Mouse (Mus musculus): ENCODE results near the gene Hsd17b12. TPM values are rescaled to one million over a fixed set of nuclear protein-coding genes. Genes with fewer than 3 reads are reported as not detected.
A peak's percentile ranks its signal among the peaks of the same experiment; 100 is the strongest.

The Hsd17b12 gene
- polyA plus RNA-seq, 1 experiment from 2014 or later: 102 TPM

- Histone ChIP-seq H3K4me2 (ENCODE audit: low read length) (no peak overlapping the region), H3K36me3 (ENCODE audit: insufficient read depth, low read length) (peaks cover 5% of the 10 kb centered on the region), H3K27me3 (ENCODE audit: insufficient read depth, low read length) (no peaks in the 10 kb centered on the region), H3K4me3 (replicated peaks; ENCODE audit: low read depth, low read length) (no peak overlapping the region), H3K9me3 (replicated peaks; ENCODE audit: low read length) (no peaks in the 10 kb centered on the region), H3K9ac (ENCODE audit: low read depth, low read length) (no peak overlapping the region), H3K4me1 (replicated peaks; ENCODE audit: insufficient read depth, low read length) (no peaks in the 10 kb centered on the region), H3K27ac (no peak overlapping the region)
- DNase-seq (ENCODE audit: low spot score) (no peak), ATAC-seq (replicated peaks; ENCODE audit: low FRiP score, low read depth) (no peak)
- TF ChIP-seq CTCF (IDR thresholded peaks at IDR 0.05; ENCODE audit: low read depth): no peak
These were observed 127.2 kb downstream of the Hsd17b12 start for GRCm38 (mm10) chr2:94030602-94031001.

DNA sequence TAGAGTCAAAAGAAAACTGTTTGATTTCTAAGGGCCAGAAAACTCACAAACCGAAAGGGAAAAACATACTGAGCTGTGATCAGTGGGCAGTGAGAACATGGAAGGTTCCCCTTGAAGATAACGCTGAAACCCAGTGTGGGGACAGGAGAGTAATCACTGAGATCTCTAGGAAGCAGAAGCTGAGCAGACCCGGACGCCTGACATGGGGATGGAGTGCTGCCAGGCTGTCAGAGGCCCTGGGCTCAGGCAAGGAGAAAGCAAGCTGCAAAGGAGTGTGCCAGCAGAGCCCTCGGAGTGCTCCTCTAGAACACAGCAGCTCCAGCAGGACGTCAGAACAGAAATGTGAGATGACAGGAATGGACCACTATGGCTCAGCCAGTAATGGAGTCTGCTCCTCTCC is 133.1 kb downstream of the Hsd17b12 start:
- Histone ChIP-seq H3K4me1 (replicated peaks; ENCODE audit: insufficient read depth, low read length) (no peaks in the 10 kb centered on the region), H3K27ac (no peak overlapping the region), H3K4me3 (replicated peaks; ENCODE audit: low read depth, low read length) (no peak overlapping the region), H3K9me3 (replicated peaks; ENCODE audit: low read length) (no peaks in the 10 kb centered on the region), H3K4me2 (ENCODE audit: low read length) (no peak overlapping the region), H3K36me3 (ENCODE audit: insufficient read depth, low read length) (no peaks in the 10 kb centered on the region), H3K9ac (ENCODE audit: low read depth, low read length) (no peak overlapping the region), H3K27me3 (ENCODE audit: insufficient read depth, low read length) (no peaks in the 10 kb centered on the region)
- DNase-seq (ENCODE audit: low spot score) (no peak), ATAC-seq (replicated peaks; ENCODE audit: low FRiP score, low read depth) (no peak)
- no peak for TF ChIP-seq CTCF (IDR thresholded peaks at IDR 0.05; ENCODE audit: low read depth)
- 57% methylated on average over 6 of the region's 6 CpGs for WGBS

GRCm38 (mm10) chr2:94010335-94011291 is 147.2 kb downstream of the Hsd17b12 start, which contains the start of gene Alkbh3:
Gene Alkbh3 (minus strand): TSS chr2:94010807.
- peak within 1 kb of the TSS; percentile 72 for H3K9ac ChIP-seq (ENCODE audit: low read depth, low read length)
- H3K4me1 ChIP-seq (replicated peaks; ENCODE audit: insufficient read depth, low read length): peaks cover 9% of the 10 kb centered on the region; the same call in 1 of the 2 replicates
- 5% methylated on average over 47 of the region's 47 CpGs for WGBS
- no peaks in the 10 kb centered on the region for H3K9me3 ChIP-seq (replicated peaks; ENCODE audit: low read length)
- peak within 1 kb of the TSS; percentile 78 for H3K4me2 ChIP-seq (ENCODE audit: low read length)
- no peak for TF ChIP-seq CTCF (IDR thresholded peaks at IDR 0.05; ENCODE audit: low read depth)
- H3K36me3 ChIP-seq (ENCODE audit: insufficient read depth, low read length): peaks cover 17% of the 10 kb centered on the region
- ATAC-seq (replicated peaks; ENCODE audit: low FRiP score, low read depth): peak; percentile 100
- H3K27me3 ChIP-seq (ENCODE audit: insufficient read depth, low read length): no peaks in the 10 kb centered on the region
- peak within 1 kb of the TSS; percentile 61 for H3K4me3 ChIP-seq (replicated peaks; ENCODE audit: low read depth, low read length)
- DNase-seq (ENCODE audit: low spot score): peak; percentile 97
- peak within 1 kb of the TSS; percentile 1; the same call in 1 of the 2 replicates for H3K27ac ChIP-seq

DNA sequence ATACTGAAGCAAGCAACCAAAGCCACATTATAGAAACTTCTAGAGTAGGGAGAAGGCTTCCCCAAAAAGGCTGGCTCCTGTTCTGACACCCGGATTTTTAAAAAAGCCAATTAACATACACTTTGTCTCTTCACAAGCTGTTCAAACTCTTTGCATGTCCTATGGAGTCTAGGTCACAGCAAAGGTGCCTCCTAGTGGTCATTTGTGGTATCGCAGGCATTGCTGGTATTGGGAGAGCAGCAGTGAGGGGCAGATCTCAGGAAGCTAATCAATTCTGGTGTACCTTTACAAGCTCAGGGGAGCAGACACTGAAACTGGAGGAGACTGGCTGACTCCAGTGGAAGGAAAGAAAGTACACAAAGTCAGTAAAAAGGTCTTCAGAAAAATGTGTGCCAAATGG is 155.4 kb downstream of the Hsd17b12 start:
- Histone ChIP-seq H3K4me1 (replicated peaks; ENCODE audit: insufficient read depth, low read length) (no peaks in the 10 kb centered on the region), H3K36me3 (ENCODE audit: insufficient read depth, low read length) (peaks cover 37% of the 10 kb centered on the region), H3K27me3 (ENCODE audit: insufficient read depth, low read length) (no peaks in the 10 kb centered on the region), H3K9me3 (replicated peaks; ENCODE audit: low read length) (no peaks in the 10 kb centered on the region), H3K27ac (no peak overlapping the region), H3K4me2 (ENCODE audit: low read length) (no peak overlapping the region), H3K9ac (ENCODE audit: low read depth, low read length) (no peak overlapping the region), H3K4me3 (replicated peaks; ENCODE audit: low read depth, low read length) (no peak overlapping the region)
- ATAC-seq (replicated peaks; ENCODE audit: low FRiP score, low read depth) (no peak), DNase-seq (ENCODE audit: low spot score) (peak; percentile 87)
- WGBS: 13% methylated on average over 2 of the region's 2 CpGs
- peak; percentile 97 for TF ChIP-seq CTCF (IDR thresholded peaks at IDR 0.05; ENCODE audit: low read depth)

DNA sequence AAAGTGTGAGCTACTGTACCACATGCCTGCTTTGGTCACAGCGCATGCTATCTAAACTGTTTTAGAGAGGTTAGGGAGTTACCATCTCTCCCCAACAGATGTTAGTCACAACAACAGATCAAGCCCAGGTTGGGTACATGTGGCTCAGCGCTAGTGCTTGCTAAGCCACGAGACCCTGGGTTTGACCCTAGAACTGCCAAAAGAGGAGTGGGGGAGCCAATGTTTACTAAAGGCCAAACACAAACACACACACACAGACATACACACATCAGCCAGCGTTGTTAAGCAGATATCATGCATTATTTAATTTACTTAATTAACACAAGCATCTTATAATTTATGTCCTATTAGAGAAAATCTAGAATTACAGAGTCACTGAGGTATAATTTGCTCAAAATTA is 155.8 kb downstream of the Hsd17b12 start:
- Histone ChIP-seq H3K4me1 (replicated peaks; ENCODE audit: insufficient read depth, low read length) (no peaks in the 10 kb centered on the region), H3K9ac (ENCODE audit: low read depth, low read length) (no peak overlapping the region), H3K36me3 (ENCODE audit: insufficient read depth, low read length) (peaks cover 37% of the 10 kb centered on the region), H3K4me2 (ENCODE audit: low read length) (no peak overlapping the region), H3K27ac (no peak overlapping the region), H3K27me3 (ENCODE audit: insufficient read depth, low read length) (no peaks in the 10 kb centered on the region), H3K4me3 (replicated peaks; ENCODE audit: low read depth, low read length) (no peak overlapping the region), H3K9me3 (replicated peaks; ENCODE audit: low read length) (no peaks in the 10 kb centered on the region)
- no peak for TF ChIP-seq CTCF (IDR thresholded peaks at IDR 0.05; ENCODE audit: low read depth)
- ATAC-seq (replicated peaks; ENCODE audit: low FRiP score, low read depth) (no peak), DNase-seq (ENCODE audit: low spot score) (no peak)
- 81% methylated on average over 4 of the region's 4 CpGs for WGBS

- Histone ChIP-seq H3K36me3 (ENCODE audit: insufficient read depth, low read length) (peaks cover 36% of the 10 kb centered on the region), H3K27me3 (ENCODE audit: insufficient read depth, low read length) (no peaks in the 10 kb centered on the region), H3K4me1 (replicated peaks; ENCODE audit: insufficient read depth, low read length) (no peaks in the 10 kb centered on the region), H3K4me3 (replicated peaks; ENCODE audit: low read depth, low read length) (no peak overlapping the region), H3K9me3 (replicated peaks; ENCODE audit: low read length) (no peaks in the 10 kb centered on the region), H3K9ac (ENCODE audit: low read depth, low read length) (no peak overlapping the region), H3K27ac (peak overlapping the region; percentile 3; the same call in 1 of the 2 replicates), H3K4me2 (ENCODE audit: low read length) (no peak overlapping the region)
- ATAC-seq (replicated peaks; ENCODE audit: low FRiP score, low read depth) (no peak), DNase-seq (ENCODE audit: low spot score) (no peak)
- 83% methylated on average over 6 of the region's 6 CpGs for WGBS
- no peak; the same call in 1 of the 2 replicates for TF ChIP-seq CTCF (IDR thresholded peaks at IDR 0.05; ENCODE audit: low read depth)
These were observed 156.4 kb downstream of the Hsd17b12 start for GRCm38 (mm10) chr2:94001411-94001810.

Data from kidney, postnatal 0 days (tissue).